Mouse (Mus musculus): ENCODE results near the gene Pdgfra. TPM values are rescaled to one million over a fixed set of nuclear protein-coding genes. Genes with fewer than 3 reads are reported as not detected.

The Pdgfra gene
- polyA plus RNA-seq, 1 experiment from 2014 or later = 78.8 TPM

DNA sequence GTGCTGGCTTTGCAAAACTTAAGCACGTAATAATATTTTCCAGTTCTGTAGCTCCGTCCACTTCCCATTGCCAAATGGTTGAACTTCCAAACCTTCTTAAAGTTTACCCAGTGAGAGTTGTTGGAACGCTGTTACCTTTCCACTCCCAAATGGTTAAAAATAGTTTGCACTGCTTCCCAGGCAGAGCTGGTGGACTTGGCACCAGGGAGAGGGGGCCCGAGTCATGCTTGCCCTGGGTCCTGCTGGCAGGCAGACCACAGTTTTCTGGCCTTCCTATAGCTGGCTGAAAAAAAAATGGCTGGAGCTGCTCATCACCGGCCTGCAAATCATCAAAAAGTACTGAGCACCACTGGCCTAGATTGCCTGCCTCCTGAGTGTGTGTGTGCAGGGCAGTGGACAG is 32.0 kb downstream of the Pdgfra start:
- no peak for ATAC-seq (ENCODE audit: insufficient number of reproducible peaks, insufficient read depth, low FRiP score, low TSS enrichment, low read depth)
- Histone ChIP-seq H3K4me1 (no peaks in the 10 kb centered on the region), H3K27me3 (no peaks in the 10 kb centered on the region), H3K4me2 (no peak overlapping the region), H3K27ac (no peak overlapping the region), H3K36me3 (peaks cover 93% of the 10 kb centered on the region), H3K4me3 (no peak overlapping the region), H3K9me3 (no peaks in the 10 kb centered on the region), H3K9ac (no peak overlapping the region)
- WGBS = 88% methylated on average over 5 of the region's 5 CpGs

DNA sequence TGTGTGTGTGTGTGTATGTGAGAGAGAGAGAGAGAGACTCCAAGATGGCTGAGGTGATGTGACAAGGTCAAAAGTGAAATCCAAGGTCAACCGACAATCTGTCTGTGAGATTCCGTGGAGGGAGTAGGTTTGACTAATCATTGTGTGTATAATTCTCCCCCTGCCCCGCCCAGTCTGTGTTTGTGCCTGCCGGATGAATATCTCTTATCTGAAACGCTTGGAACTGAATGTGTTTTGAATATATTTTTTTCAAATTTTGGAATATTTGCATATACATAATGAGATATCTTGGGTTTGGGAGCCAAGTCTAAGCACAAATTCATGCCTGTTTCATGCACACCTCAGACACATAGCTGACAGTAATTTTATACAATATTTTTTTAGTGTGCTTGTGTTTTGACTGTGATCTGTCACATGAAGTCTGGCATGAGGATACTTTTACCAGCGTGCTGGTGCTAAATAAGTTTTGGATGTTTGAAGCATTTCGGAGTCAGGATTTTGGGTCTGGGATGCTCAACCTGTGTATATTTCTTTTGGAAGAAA is 32.7 kb downstream of the Pdgfra start:
- Histone ChIP-seq H3K36me3 (peaks cover 93% of the 10 kb centered on the region), H3K27ac (no peak overlapping the region), H3K4me3 (no peak overlapping the region), H3K9ac (no peak overlapping the region), H3K9me3 (no peaks in the 10 kb centered on the region), H3K4me2 (no peak overlapping the region), H3K27me3 (no peaks in the 10 kb centered on the region), H3K4me1 (no peaks in the 10 kb centered on the region)
- ATAC-seq (ENCODE audit: insufficient number of reproducible peaks, insufficient read depth, low FRiP score, low TSS enrichment, low read depth) = no peak
- WGBS = 81% methylated on average over 7 of the region's 7 CpGs

DNA sequence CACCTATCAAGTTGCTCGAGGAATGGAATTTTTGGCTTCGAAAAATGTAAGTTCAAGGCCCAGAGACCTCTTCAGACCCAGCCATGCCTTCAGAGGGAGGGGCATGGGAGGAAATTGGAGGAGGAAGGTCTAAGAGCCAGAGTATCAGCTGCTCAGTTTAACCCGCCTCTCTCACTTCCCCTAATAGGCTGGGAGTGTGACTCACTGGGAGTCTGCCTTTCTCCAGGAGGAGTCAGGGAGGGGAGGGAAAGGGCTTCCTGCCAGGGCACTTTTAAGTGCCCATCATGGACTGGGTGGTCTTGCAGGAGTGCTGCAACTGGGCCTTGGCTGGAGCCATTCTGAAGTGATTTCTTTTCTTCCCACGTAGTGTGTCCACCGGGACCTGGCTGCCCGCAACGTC is 33.5 kb downstream of the Pdgfra start:
- Histone ChIP-seq H3K4me2 (no peak overlapping the region), H3K9ac (no peak overlapping the region), H3K27ac (no peak overlapping the region), H3K4me1 (no peaks in the 10 kb centered on the region), H3K27me3 (no peaks in the 10 kb centered on the region), H3K4me3 (no peak overlapping the region), H3K36me3 (peaks cover 92% of the 10 kb centered on the region), H3K9me3 (no peaks in the 10 kb centered on the region)
- WGBS = 82% methylated on average over 7 of the region's 7 CpGs
- ATAC-seq (ENCODE audit: insufficient number of reproducible peaks, insufficient read depth, low FRiP score, low TSS enrichment, low read depth) = no peak

DNA sequence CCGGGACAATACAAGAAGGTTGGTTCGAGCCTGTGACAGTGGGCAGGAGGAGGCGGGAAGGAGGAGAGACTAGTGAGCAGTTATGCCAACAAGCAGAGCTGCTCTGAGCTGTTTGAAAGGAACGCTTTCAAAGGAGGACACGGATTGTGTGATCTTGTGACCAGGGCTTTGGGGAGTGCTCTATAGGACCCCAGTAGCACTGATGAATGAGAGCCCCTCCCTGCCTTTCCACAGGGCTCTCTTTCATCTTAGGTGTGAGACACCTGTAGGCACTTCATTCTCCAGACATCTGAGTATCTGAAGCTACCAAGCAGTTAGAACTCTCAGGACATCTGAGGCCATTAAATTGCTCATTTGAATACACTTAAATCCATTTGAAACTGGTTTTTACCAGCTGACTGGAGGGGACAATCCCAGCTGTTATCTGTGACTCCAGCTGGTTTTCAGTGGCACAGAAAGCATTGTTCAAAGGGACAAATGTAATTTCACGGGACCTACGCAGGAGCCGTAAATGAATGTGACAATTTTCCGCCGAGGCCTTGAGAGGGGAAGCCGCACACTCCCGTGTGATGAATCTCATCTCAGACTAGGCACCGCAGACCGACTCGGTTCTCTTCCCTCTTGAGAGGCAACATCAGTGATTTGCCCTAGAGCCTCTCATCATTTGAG is 37.4 kb downstream of the Pdgfra start:
- no peak for ATAC-seq (ENCODE audit: insufficient number of reproducible peaks, insufficient read depth, low FRiP score, low TSS enrichment, low read depth)
- Histone ChIP-seq H3K27ac (no peak overlapping the region), H3K9me3 (no peaks in the 10 kb centered on the region), H3K36me3 (peaks cover 87% of the 10 kb centered on the region), H3K4me1 (no peaks in the 10 kb centered on the region), H3K27me3 (no peaks in the 10 kb centered on the region), H3K4me2 (no peak overlapping the region), H3K4me3 (no peak overlapping the region), H3K9ac (no peak overlapping the region)
- WGBS = 82% methylated on average over 15 of the region's 15 CpGs

DNA sequence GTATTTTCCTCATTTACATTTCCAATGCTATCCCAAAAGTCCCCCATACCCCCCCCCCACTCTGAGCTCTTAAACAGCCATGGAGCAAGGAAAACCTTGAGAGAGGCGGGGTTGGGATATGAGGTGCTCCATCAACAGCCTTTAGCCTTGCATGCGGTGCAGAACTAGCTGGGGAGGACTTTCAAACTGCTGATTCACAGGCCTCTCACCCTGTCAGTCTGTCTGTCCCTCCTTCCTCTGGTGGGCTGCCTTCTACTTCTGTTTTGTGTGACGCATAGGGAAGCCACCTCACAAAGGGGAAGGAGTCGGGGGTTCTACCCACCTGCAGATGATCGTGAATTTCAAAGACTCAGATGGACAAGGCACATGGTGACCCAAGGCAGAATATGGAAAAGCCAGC is 41.0 kb downstream of the Pdgfra start:
- Histone ChIP-seq H3K9ac (no peak overlapping the region), H3K27me3 (no peaks in the 10 kb centered on the region), H3K27ac (no peak overlapping the region), H3K4me1 (0 out of 2 replicates have a peak, but pooled peaks cover 3% of the 10 kb centered on the region), H3K36me3 (peaks cover 89% of the 10 kb centered on the region), H3K4me3 (no peak overlapping the region), H3K4me2 (no peak overlapping the region), H3K9me3 (no peaks in the 10 kb centered on the region)
- ATAC-seq (ENCODE audit: insufficient number of reproducible peaks, insufficient read depth, low FRiP score, low TSS enrichment, low read depth) = no peak
- WGBS = 95% methylated on average over 5 of the region's 5 CpGs

DNA sequence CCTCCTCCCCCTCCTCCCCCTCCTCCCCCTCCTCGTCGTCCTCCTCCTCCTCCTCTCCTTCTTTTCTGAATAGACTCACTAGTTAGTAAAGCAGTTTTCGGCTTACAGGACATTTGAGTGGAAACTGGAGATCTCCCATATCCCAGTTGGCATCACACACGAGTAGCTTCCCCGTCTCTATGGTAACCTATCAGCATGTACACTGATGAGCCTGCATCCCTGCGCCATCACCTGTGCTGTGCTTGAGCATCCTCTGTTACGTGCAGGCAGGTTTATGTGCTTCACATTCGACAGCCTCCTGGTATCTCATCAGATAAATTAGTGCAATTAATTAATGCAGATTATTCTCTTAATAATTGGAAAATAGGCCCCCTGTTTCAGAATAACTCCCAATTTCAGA is 46.3 kb downstream of the Pdgfra start:
- WGBS = 76% methylated on average over 8 of the region's 8 CpGs
- H3K4me2 ChIP-seq = no peak overlapping the region
- ATAC-seq (ENCODE audit: insufficient number of reproducible peaks, insufficient read depth, low FRiP score, low TSS enrichment, low read depth) = no peak
- H3K9me3 ChIP-seq = no peaks in the 10 kb centered on the region
- H3K27me3 ChIP-seq = no peaks in the 10 kb centered on the region
- peaks cover 61% of the 10 kb centered on the region for H3K36me3 ChIP-seq
- 0 out of 2 replicates have a peak, but pooled peaks cover 3% of the 10 kb centered on the region for H3K4me1 ChIP-seq
- H3K9ac ChIP-seq = no peak overlapping the region
- no peak overlapping the region for H3K4me3 ChIP-seq
- no peak overlapping the region for H3K27ac ChIP-seq

DNA sequence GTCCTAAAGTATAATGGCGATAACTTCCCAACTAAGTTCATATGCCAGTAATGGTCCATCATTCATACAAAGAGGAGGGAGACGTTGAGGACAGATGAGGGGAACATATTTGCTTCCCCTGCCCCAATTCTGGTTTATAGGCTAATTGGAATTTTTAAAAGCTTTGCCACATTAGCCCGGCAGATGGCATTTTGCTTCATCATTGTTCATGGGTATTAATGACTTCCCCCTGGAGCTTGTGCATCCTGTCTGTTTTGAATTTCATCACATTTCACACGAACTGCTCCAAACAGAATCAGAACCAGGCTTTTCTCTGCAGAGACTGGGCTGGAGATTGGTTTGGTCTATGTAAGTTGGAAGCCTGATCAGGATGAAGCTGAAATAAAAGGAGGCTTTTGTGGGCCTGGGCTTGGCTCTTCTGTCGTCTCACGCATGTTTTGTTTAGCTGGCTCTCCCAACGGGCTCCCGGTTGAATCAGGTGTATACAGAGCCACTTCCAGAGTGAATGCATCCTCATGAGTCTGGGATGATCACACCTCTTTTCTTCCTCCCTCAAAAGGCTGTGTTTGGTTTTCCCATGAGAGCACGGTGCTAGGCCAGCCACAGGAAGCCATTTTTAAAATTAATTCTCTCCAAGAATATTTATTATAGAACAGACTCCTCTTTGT is 47.7 kb downstream of the Pdgfra start:
- H3K27ac ChIP-seq = no peak overlapping the region
- no peak overlapping the region for H3K4me3 ChIP-seq
- 0 out of 2 replicates have a peak, but pooled peaks cover 3% of the 10 kb centered on the region for H3K4me1 ChIP-seq
- no peak overlapping the region for H3K9ac ChIP-seq
- H3K27me3 ChIP-seq = no peaks in the 10 kb centered on the region
- ATAC-seq (ENCODE audit: insufficient number of reproducible peaks, insufficient read depth, low FRiP score, low TSS enrichment, low read depth) = no peak
- no peak overlapping the region for H3K4me2 ChIP-seq
- H3K36me3 ChIP-seq = peaks cover 49% of the 10 kb centered on the region
- H3K9me3 ChIP-seq = no peaks in the 10 kb centered on the region
- WGBS = 61% methylated on average over 9 of the region's 9 CpGs

DNA sequence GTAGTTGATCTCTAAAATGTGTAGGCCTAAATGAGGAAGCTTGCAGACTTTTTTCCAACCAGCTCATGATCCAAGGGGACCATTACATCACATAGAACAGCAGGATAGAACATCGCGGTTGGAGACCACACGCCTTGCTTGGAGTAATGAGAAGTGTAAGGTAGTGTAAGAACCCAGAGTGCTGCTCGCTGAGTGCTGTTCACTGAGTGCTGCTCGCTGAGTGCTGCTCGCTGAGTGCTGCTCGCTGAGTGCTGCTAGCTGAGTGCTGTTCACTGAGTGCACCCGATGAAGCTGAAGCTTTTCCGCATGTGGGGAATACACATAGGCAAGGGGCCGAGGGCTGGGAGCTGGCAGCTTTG is 48.3 kb downstream of the Pdgfra start:
- Histone ChIP-seq H3K4me2 (no peak overlapping the region), H3K36me3 (peaks cover 43% of the 10 kb centered on the region), H3K27ac (no peak overlapping the region), H3K27me3 (no peaks in the 10 kb centered on the region), H3K9me3 (no peaks in the 10 kb centered on the region), H3K4me1 (0 out of 2 replicates have a peak, but pooled peaks cover 3% of the 10 kb centered on the region), H3K9ac (no peak overlapping the region), H3K4me3 (no peak overlapping the region)
- 95% methylated on average over 10 of the region's 10 CpGs for WGBS
- ATAC-seq (ENCODE audit: insufficient number of reproducible peaks, insufficient read depth, low FRiP score, low TSS enrichment, low read depth) = no peak

DNA sequence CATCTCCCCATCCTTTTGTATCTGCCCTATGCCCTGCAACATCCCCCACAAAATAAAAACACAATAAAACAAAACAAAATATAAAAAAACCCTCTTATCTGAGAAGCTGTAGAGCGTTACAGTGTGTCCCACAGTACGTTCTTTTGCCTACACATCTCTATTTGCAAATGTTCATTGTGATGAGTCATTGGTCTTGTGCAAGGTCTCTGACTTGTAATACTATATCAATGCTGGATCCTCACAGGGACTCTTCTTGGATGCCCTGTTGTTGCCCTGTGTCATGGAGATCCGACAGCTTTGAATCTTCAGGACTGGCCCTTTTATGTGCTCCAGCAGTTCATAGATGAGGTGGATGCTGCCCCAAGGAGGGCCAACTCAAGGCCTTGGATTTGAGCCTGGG is 55.8 kb downstream of the Pdgfra start:
- H3K4me3 ChIP-seq = no peak overlapping the region
- ATAC-seq (ENCODE audit: insufficient number of reproducible peaks, insufficient read depth, low FRiP score, low TSS enrichment, low read depth) = no peak

DNA sequence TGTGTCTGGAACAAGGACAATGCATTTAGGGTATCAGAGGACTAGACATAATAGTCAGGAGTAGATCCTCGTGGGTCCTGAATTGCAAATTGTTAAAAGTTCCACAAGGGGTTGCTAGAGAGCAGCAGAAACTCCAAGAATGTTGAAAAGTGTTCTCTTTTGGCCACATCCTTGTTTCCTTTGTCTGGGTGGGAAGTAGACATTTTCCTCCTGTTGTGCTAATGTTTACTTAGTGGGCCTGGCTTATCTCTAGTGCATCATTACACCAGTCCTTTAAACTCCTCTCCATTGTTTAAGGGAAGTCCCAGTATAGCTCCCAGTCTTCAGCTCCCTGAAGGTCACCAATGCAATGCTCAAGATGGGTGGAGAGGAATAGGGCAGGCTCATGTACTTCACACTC is 57.9 kb downstream of the Pdgfra start:
- Histone ChIP-seq H3K36me3 (no peaks in the 10 kb centered on the region), H3K9me3 (no peaks in the 10 kb centered on the region), H3K9ac (no peak overlapping the region), H3K4me2 (no peak overlapping the region), H3K27ac (no peak overlapping the region), H3K4me1 (no peaks in the 10 kb centered on the region), H3K27me3 (no peaks in the 10 kb centered on the region), H3K4me3 (no peak overlapping the region)
- ATAC-seq (ENCODE audit: insufficient number of reproducible peaks, insufficient read depth, low FRiP score, low TSS enrichment, low read depth) = no peak
- 10% methylated on average over 1 of the region's 1 CpGs for WGBS

More for the DNA sequence above, 55.8 kb downstream of the Pdgfra start:
- Histone ChIP-seq H3K4me1 (no peaks in the 10 kb centered on the region), H3K27me3 (no peaks in the 10 kb centered on the region), H3K27ac (no peak overlapping the region), H3K9me3 (no peaks in the 10 kb centered on the region), H3K9ac (no peak overlapping the region), H3K4me2 (no peak overlapping the region), H3K36me3 (no peaks in the 10 kb centered on the region)
- WGBS = 85% methylated on average over 3 of the region's 3 CpGs

DNA sequence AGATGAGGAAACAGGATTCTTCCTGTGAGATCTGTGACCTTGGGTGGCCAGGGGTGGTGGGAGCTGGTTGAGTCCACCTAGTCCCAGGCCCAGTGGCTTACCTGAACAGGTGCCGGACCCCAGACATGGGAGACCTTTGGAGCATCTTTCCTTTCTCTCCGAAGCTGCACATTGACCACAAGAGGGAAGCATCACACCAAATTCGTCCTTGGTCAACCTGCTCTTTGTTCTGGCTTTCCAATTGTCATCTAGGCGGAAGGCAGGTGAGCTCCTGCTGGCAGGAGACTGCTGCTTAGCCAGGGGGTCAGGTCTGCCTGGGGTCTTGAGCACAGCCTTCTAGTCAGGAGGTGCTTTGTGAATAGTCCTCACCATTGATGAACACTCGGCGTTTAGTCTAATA is 62.4 kb downstream of the Pdgfra start:
- no peak for ATAC-seq (ENCODE audit: insufficient number of reproducible peaks, insufficient read depth, low FRiP score, low TSS enrichment, low read depth)
- Histone ChIP-seq H3K27ac (no peak overlapping the region), H3K9ac (no peak overlapping the region), H3K4me1 (no peaks in the 10 kb centered on the region), H3K9me3 (no peaks in the 10 kb centered on the region), H3K4me3 (no peak overlapping the region), H3K4me2 (no peak overlapping the region), H3K36me3 (no peaks in the 10 kb centered on the region), H3K27me3 (no peaks in the 10 kb centered on the region)
- 52% methylated on average over 6 of the region's 6 CpGs for WGBS

DNA sequence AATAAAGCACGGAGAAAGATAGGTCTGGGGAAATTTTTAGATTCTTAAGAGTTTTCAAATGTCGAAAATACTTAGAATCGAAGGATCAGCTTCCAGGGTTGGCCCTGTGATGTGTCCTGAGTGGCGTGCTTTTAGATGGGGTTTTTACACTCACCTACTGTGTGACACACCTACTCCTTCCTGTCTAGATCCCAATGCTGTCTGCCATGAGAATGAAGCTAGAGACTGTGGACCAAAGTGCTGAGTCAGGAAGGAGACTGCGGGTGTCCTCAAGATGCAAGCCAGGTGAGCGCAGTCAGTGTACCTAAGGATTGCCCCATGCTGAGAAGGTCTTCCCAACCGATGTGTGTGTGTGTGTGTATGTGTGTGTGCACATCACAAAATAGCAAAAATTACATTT is 62.8 kb downstream of the Pdgfra start:
- Histone ChIP-seq H3K27me3 (no peaks in the 10 kb centered on the region), H3K27ac (no peak overlapping the region), H3K4me3 (no peak overlapping the region), H3K9ac (no peak overlapping the region), H3K9me3 (no peaks in the 10 kb centered on the region), H3K4me2 (no peak overlapping the region), H3K36me3 (no peaks in the 10 kb centered on the region), H3K4me1 (no peaks in the 10 kb centered on the region)
- 78% methylated on average over 7 of the region's 7 CpGs for WGBS
- no peak for ATAC-seq (ENCODE audit: insufficient number of reproducible peaks, insufficient read depth, low FRiP score, low TSS enrichment, low read depth)
